Mouse (Mus musculus) lung, embryonic 14.5 days (tissue): ENCODE results near the gene Plcd1. TPM values are rescaled to one million over a fixed set of nuclear protein-coding genes. Genes with fewer than 3 reads are reported as not detected.

Source experiments
- ATAC-seq: fragments of 200-750 bp; cut with Nextera tagmentation; 2 replicates; pipeline ENCODE4 v1.8.0; 2017; ENCODE audit warnings: mild to moderate bottlenecking, moderate TSS enrichment, moderate library complexity; ENCODE audit not compliant: insufficient read depth
- DNase-seq: peaks from one replicate; pipeline ENCODE4 v3.0.0-alpha.2; 2015
- H3K27ac ChIP-seq: fragments of 300-500 bp; sonication (generic); 2 replicates; pipeline ENCODE4 v1.5.1; 2014; ENCODE audit warnings: low read depth, mild to moderate bottlenecking, moderate library complexity
- H3K27me3 ChIP-seq: fragments of 300-500 bp; sonication (generic); 2 replicates; pipeline ENCODE4 v1.6.1; 2014; ENCODE audit warnings: low read length, control low read depth; ENCODE audit not compliant: insufficient read depth
- H3K36me3 ChIP-seq: fragments of 300-500 bp; sonication (generic); 2 replicates; pipeline ENCODE4 v1.6.1; 2014; ENCODE audit warnings: control low read depth; ENCODE audit not compliant: insufficient read depth
- H3K4me1 ChIP-seq: fragments of 300-500 bp; sonication (generic); 2 replicates; pipeline ENCODE4 v1.6.1; 2014; ENCODE audit warnings: antibody characterized with exemption, control low read depth; ENCODE audit not compliant: insufficient read depth
- H3K4me2 ChIP-seq: fragments of 300-500 bp; sonication (generic); 2 replicates; pipeline ENCODE4 v1.6.1; 2014; ENCODE audit warnings: mild to moderate bottlenecking
- H3K4me3 ChIP-seq: fragments of 300-500 bp; sonication (generic); 2 replicates; pipeline ENCODE4 v1.5.1; 2014; ENCODE audit warnings: low read depth, low read length
- H3K9ac ChIP-seq: fragments of 300-500 bp; sonication (generic); 2 replicates; pipeline ENCODE4 v1.6.1; 2014
- H3K9me3 ChIP-seq: fragments of 300-500 bp; sonication (generic); 2 replicates; pipeline ENCODE4 v1.6.1; 2016; ENCODE audit warnings: low read depth, low read length, control low read depth
- CTCF ChIP-seq: IDR thresholded peaks from 2 replicates; pipeline ENCODE4 v1.5.1; 2016; ENCODE audit warnings: antibody characterized with exemption, low read depth
- WGBS: fragments of 180-500 bp; shearing (Covaris S2); extraction: QIAGEN DNeasy Blood & Tissue Kit; methylation state at CpG from one replicate; pipeline ENCODE4 v1.1.7; 2014; 5-methylcytosine and 5-hydroxymethylcytosine counted together
- polyA plus RNA-seq: library from polyadenylated mRNA; unstranded; fragments of >200 nt; fragmentation: Nextera tagmentation; extraction: Ambion mirVana; gene quantifications from 2 replicates; pipeline ENCODE4 v1.2.1, GENCODE M21; 2014

The Plcd1 gene
- polyA plus RNA-seq, 1 experiment from 2014 or later, result 14.9 TPM

DNA sequence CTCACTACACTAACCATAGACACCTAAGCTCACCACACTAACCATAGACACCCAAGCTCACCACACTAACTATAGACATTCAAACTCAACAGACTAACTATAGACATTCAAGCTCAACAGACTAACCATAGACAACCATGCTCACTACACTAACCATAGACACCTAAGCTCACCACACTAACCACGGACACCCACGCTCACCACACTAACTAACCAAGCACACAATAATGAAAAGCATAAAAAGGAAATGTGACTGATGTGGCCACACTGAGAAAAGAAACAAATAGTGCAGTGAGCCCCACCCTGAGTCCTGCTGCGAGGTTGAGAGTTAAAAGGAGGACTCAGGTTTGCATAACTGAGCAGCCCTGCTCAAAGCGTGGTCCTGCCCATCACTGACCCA, 38.0 kb downstream of the Plcd1 start:
- no peak for TF ChIP-seq CTCF
- no peak for DNase-seq
- 0 out of 2 replicates have a peak, but pooled peaks cover 3% of the 10 kb centered on the region for H3K27me3 ChIP-seq
- no peaks in the 10 kb centered on the region for H3K9me3 ChIP-seq
- H3K9ac ChIP-seq, result no peak overlapping the region
- no peaks in the 10 kb centered on the region for H3K36me3 ChIP-seq
- no peak for ATAC-seq
- no peak overlapping the region for H3K4me2 ChIP-seq
- 74% methylated on average over 4 of the region's 4 CpGs for WGBS
- no peak overlapping the region for H3K27ac ChIP-seq
- H3K4me3 ChIP-seq, result no peak overlapping the region
- peaks cover 8% of the 10 kb centered on the region; the same call in 1 of the 2 replicates for H3K4me1 ChIP-seq

DNA sequence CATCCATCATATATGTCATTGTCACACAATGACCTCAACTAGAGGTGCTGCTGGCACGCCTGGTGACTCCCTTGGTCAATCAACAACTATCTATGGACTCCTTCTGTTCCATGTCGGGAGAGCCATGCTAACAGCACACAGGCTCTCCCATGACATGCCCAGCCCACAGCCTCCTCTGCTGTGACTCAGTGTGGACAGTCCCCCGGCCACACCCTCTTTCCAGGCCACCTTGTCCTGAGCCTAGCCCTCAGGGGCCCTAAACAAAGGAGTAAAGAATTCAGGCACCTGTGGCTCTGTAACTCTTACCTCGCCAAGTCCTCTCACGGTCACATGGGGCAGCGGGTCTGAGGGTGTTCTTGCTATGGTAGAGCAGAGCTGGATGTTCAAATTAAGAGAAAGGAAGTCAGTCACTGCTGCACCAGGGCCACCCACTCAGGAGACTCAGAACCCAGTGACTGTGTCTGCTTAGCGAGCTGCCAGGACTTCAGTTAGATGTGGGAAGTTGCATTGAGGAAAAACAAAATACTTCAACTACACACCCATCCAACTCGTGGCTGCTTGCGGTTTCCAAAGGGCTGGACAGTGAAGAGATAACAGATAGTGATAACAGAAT, 39.2 kb downstream of the Plcd1 start:
- no peak for ATAC-seq
- Histone ChIP-seq H3K36me3 (no peaks in the 10 kb centered on the region), H3K4me2 (peak overlapping the region; percentile 74), H3K9me3 (no peaks in the 10 kb centered on the region), H3K27ac (peak overlapping the region; percentile 80; the same call in 1 of the 2 replicates), H3K27me3 (0 out of 2 replicates have a peak, but pooled peaks cover 3% of the 10 kb centered on the region), H3K4me1 (peaks cover 8% of the 10 kb centered on the region; the same call in 1 of the 2 replicates), H3K4me3 (peak overlapping the region; percentile 46; the same call in 1 of the 2 replicates), H3K9ac (no peak overlapping the region)
- no peak for TF ChIP-seq CTCF
- no peak for DNase-seq
- WGBS, result 60% methylated on average over 9 of the region's 9 CpGs

- ATAC-seq (peak; percentile 95), DNase-seq (peak; percentile 83)
- Histone ChIP-seq H3K4me3 (peak within 1 kb of the TSS; percentile 46), H3K27me3 (0 out of 2 replicates have a peak, but pooled peaks cover 3% of the 10 kb centered on the region), H3K9ac (peak within 1 kb of the TSS; percentile 64), H3K4me2 (peak within 1 kb of the TSS; percentile 74), H3K4me1 (peaks cover 11% of the 10 kb centered on the region; the same call in 1 of the 2 replicates), H3K27ac (peak within 1 kb of the TSS; percentile 80), H3K9me3 (no peaks in the 10 kb centered on the region), H3K36me3 (no peaks in the 10 kb centered on the region)
- no peak for TF ChIP-seq CTCF
- WGBS, result 6% methylated on average over 22 of the region's 22 CpGs
Observed at GRCm38 (mm10) chr9:119052154-119052944, 41.0 kb downstream of the Plcd1 start, which contains the start of gene Vill. Gene Vill, plus strand, starts transcription at chr9:119052778.

GRCm38 (mm10) chr9:119051158-119051557, 42.1 kb downstream of the Plcd1 start:
- TF ChIP-seq CTCF, result 0 out of 2 replicates have a peak, but pooled peaks have one; percentile 22
- H3K9me3 ChIP-seq, result no peaks in the 10 kb centered on the region
- DNase-seq (no peak), ATAC-seq (no peak)
- H3K27ac ChIP-seq, result no peak overlapping the region
- no peak overlapping the region for H3K4me2 ChIP-seq
- H3K4me1 ChIP-seq, result peaks cover 11% of the 10 kb centered on the region; the same call in 1 of the 2 replicates
- no peak overlapping the region for H3K4me3 ChIP-seq
- 62% methylated on average over 2 of the region's 2 CpGs for WGBS
- H3K36me3 ChIP-seq, result no peaks in the 10 kb centered on the region
- no peak overlapping the region for H3K9ac ChIP-seq
- 0 out of 2 replicates have a peak, but pooled peaks cover 3% of the 10 kb centered on the region for H3K27me3 ChIP-seq

- no peak overlapping the region for H3K27ac ChIP-seq
- WGBS, result 67% methylated on average over 11 of the region's 11 CpGs
- no peak for TF ChIP-seq CTCF
- 0 out of 2 replicates have a peak, but pooled peaks cover 6% of the 10 kb centered on the region for H3K4me1 ChIP-seq
- no peak overlapping the region for H3K9ac ChIP-seq
- H3K36me3 ChIP-seq, result peaks cover 5% of the 10 kb centered on the region; the same call in 1 of the 2 replicates
- no peak overlapping the region for H3K4me2 ChIP-seq
- no peak overlapping the region for H3K4me3 ChIP-seq
- DNase-seq (no peak), ATAC-seq (no peak)
- H3K27me3 ChIP-seq, result 0 out of 2 replicates have a peak, but pooled peaks cover under 1% of the 10 kb centered on the region
- H3K9me3 ChIP-seq, result no peaks in the 10 kb centered on the region
Observed at GRCm38 (mm10) chr9:119048182-119048903, 45.0 kb downstream of the Plcd1 start.

DNA sequence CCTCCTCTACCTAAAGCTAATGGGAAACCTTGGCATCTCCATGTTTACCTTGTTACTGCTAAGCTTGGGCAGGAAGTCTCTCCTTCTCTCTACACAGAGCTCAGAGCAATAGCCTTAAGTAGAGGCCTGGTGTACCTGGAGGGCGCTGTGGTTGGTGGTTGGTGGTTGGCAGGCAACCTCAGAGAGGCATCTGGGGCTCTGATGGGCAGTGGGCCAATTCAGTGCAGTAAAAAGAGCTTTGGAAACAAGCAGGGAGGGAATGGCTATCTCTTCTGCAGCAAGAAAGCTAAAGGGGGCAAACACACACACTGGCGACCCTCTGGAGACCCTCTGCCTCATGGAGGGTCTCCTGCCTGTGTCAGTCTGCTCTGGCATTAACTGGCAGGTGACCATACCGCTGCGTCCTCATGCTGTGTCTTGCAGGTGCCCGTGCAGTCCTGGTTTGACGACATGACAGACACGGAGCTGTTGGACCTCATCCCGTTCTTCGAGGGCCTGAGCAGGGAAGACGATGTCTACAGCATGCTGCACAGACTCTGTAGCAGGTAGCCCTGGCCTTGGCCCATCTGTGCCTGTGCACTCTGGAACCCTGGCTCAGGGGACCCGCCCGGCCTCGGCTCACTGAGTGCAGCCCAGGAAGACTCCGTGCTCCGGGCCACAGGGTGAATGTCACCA, 53.1 kb downstream of the Plcd1 start:
- no peak overlapping the region for H3K4me2 ChIP-seq
- ATAC-seq (no peak), DNase-seq (no peak)
- no peak overlapping the region for H3K9ac ChIP-seq
- H3K27ac ChIP-seq, result no peak overlapping the region
- 88% methylated on average over 15 of the region's 15 CpGs for WGBS
- H3K9me3 ChIP-seq, result no peaks in the 10 kb centered on the region
- peaks cover 57% of the 10 kb centered on the region for H3K36me3 ChIP-seq
- no peak overlapping the region for H3K4me3 ChIP-seq
- TF ChIP-seq CTCF, result no peak
- H3K27me3 ChIP-seq, result no peaks in the 10 kb centered on the region
- no peaks in the 10 kb centered on the region for H3K4me1 ChIP-seq
